Mouse (Mus musculus): ENCODE data around the gene Prl3d1. TPM values are rescaled to one million over a fixed set of nuclear protein-coding genes. Genes with fewer than 3 reads are reported as not detected.
"Not testable (repeated sequence)": the region's sequence is repeated elsewhere in the genome, so short reads cannot be mapped to it uniquely, and the experiment has no call there.

The Prl3d1 gene
- total RNA-seq (2021): not detected
- long read RNA-seq, experiment 1: 0 reads
- long read RNA-seq, experiment 2: 0 reads

DNA sequence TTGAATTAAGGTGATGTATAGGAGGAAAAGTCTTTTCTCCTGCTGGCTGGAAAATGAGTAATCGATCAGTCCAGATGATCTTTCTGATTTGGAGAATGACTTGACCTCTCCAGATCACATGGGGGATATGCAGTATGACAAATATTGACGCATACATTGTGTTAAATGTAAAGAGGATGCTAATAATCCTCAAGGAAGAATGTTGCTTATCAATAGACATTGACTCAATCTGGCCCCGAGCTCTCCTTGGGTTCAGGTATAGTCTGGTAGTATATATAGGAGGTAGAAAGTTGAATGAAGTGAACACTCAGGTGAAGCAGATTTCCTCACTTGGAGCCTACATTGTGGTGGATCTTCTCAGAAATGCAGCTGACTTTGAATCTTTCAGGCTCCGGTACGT is at the start of gene Prl3d1:
TSS of gene Prl3d1 (plus strand) at position 301 of the 400 bp plus-strand sequence.
- DNase-seq; intact Hi-C loops (cut with DNase I; ENCODE audit: low total_unique reads): not testable (repeated sequence)

DNA sequence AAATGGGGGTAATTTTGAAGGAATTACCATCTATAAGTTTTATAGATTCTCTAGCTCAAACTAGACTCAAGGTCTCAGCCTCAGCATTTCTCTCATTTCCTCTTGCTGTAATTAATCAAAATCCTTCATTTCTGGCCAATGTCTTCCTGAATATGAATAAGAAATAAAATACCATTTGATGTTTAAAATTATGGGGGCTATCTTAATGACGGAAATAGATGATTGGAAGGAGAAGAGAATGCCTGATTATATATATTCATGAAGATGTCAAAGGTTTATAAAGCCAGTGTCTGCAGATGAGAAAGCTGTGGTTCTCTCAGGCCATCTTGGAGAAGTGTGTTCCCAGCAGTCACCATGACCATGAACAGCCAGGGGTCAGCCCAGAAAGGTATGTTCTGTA is 36.7 kb upstream of the Prl3d1 start, which contains the start of gene Prl:
TSS of gene Prl (plus strand) at position 301 of the 400 bp plus-strand sequence.
- intact Hi-C loops (cut with DNase I; ENCODE audit: low total_unique reads): no loop called here
- no peak for DNase-seq

- intact Hi-C loops (cut with DNase I; ENCODE audit: low total_unique reads): no loop called here
- no peak for DNase-seq
These were observed 34.8 kb upstream of the Prl3d1 start for GRCm38 (mm10) chr13:27059177-27059576.

- intact Hi-C loops (cut with DNase I; ENCODE audit: low total_unique reads); DNase-seq: not testable (repeated sequence)
These were observed 27.4 kb downstream of the Prl3d1 start, which contains the start of gene Prl3d2 for GRCm38 (mm10) chr13:27121398-27121797. TSS of gene Prl3d2 (plus strand) at chr13:27121698.

DNA sequence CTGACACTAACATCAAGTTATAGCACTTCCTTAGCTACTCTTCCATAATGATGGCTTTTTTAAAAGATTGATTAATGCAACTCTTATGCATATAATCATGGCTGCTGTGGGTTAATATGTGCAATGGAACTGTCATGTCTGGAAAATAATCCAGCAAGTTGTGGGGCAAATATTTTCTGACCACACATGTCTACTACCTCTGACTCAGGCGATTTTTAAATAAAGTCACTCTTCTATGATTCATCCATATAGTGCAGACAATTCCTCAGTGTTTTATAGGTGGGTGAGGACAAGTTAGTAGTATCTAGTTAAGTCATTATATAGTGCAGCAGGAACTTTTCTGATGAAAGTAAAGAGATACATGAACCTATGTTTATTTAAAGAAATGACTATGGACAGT is 54.3 kb downstream of the Prl3d1 start:
- intact Hi-C loops (cut with DNase I; ENCODE audit: low total_unique reads): no loop called here
- no peak for DNase-seq

Other genes with a start within 250 kb of the Prl3d1 start
- not detected for gene Prl, start 36.6 kb upstream of the Prl3d1 start, total RNA-seq (2021)
- gene Prl3d2, start 27.5 kb downstream of the Prl3d1 start, total RNA-seq (2021): not detected
- gene Prl3d3, start 62.6 kb downstream of the Prl3d1 start, total RNA-seq (2021): not detected
- not detected for gene Prl3c1, start 102.5 kb downstream of the Prl3d1 start, total RNA-seq (2021)
- not detected for gene Prl3b1, start 147.7 kb downstream of the Prl3d1 start, total RNA-seq (2021)
- not detected for gene Prl3a1, start 165.2 kb downstream of the Prl3d1 start, total RNA-seq (2021)
- gene Prl6a1, start 218.4 kb downstream of the Prl3d1 start, total RNA-seq (2021): not detected